Mouse (Mus musculus): ENCODE measurements around the gene Peak1. TPM values are rescaled to one million over a fixed set of nuclear protein-coding genes. Genes with fewer than 3 reads are reported as not detected.

Gene Peak1
- polyA plus RNA-seq, 1 experiment, result 6.3 TPM

DNA sequence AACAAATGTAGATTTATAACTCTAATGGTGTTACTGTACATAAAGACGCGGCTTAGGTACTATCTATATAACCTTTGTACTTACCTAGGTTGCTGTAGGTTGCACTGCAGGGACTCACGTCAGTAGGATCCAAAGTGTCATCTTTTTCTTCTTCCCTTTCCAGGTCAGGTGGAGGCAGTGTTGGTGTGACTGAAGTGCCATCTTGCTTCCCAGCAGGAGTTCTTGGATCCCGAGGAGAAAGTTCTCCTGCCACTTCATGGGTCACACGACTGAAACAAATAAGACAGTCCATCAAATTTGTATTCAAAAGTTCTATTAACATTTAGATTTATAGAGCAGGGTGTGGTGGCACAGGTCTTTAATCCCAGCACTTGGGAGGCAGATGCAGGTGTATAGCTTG lies 176.8 kb downstream of the Peak1 start:
- no peak for DNase-seq (ENCODE audit: low read depth)
- TF ChIP-seq POLR2A (IDR thresholded peaks at IDR 0.05; ENCODE audit: borderline replicate concordance, extremely low read depth, insufficient read depth, insufficient read length, poor library complexity, severe bottlenecking) (no peak), CTCF (IDR thresholded peaks at IDR 0.05; ENCODE audit: borderline replicate concordance, extremely low read depth, insufficient read depth, insufficient read length) (no peak)

DNA sequence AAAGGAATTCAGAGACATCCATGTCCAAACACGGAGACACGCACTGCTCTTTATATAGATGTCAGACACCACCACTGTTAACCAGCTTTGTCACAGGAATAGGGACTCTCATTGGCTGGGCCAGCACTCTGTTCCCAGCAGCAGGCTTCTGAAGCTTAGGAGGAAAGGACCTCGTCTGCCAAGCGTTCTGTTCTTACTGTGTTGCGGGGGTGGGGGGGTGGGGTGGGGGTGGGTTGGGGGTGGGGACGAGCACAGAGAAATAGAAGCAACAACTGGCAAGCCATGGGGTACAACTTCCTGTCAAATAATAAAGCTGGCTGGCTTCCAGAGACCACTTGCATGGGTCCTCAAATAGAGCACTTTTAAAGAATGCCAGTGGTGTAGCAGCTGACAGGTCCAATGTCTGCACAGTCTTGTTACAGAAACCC lies 182.0 kb downstream of the Peak1 start:
- peak; percentile 67 for DNase-seq (ENCODE audit: low read depth)
- no peak for TF ChIP-seq POLR2A (IDR thresholded peaks at IDR 0.05; ENCODE audit: borderline replicate concordance, extremely low read depth, insufficient read depth, insufficient read length, poor library complexity, severe bottlenecking)
- TF ChIP-seq CTCF (IDR thresholded peaks at IDR 0.05; ENCODE audit: borderline replicate concordance, extremely low read depth, insufficient read depth, insufficient read length), result no peak

DNA sequence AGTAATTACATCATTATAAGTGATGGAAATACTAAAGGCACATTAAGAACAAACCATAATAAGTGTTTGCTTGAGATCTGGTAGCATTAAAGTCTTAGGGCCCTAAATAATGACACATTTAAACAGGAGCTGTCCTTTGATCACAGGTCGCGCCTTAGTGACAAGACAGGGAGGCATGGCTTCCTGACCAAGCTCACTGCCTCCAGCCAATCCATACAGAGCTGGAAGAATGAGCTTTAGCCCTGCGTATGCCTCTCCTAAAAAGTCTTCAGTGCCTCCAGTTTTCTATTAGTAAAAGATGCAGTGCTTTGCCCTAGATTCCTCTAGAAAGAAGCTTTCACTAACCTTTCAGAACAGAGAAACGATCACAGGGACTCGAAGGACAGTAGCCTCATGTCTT lies 182.6 kb downstream of the Peak1 start:
- no peak for DNase-seq (ENCODE audit: low read depth)
- no peak for TF ChIP-seq POLR2A (IDR thresholded peaks at IDR 0.05; ENCODE audit: borderline replicate concordance, extremely low read depth, insufficient read depth, insufficient read length, poor library complexity, severe bottlenecking)
- TF ChIP-seq CTCF (IDR thresholded peaks at IDR 0.05; ENCODE audit: borderline replicate concordance, extremely low read depth, insufficient read depth, insufficient read length), result no peak

DNA sequence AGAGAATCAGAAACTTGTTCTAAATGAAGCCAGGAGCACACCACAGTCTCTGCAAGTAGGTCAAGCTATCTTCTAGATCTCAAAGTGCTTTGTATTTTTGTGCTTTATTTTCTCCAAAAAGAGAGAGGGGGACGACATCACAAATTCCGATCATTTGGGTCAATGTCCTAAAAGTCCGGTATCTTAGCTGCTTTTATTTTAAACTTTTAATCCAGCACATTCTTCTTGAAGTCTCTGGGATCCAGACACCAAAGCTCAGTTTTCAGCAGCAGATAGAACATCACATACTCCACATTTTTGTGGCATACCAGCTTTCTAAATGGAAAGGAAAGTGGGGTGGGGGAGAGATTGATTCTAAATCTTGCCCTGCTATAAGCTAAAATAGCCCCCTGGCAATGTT lies 183.3 kb downstream of the Peak1 start:
- no peak for TF ChIP-seq CTCF (IDR thresholded peaks at IDR 0.05; ENCODE audit: borderline replicate concordance, extremely low read depth, insufficient read depth, insufficient read length)
- TF ChIP-seq POLR2A (IDR thresholded peaks at IDR 0.05; ENCODE audit: borderline replicate concordance, extremely low read depth, insufficient read depth, insufficient read length, poor library complexity, severe bottlenecking), result no peak

DNA sequence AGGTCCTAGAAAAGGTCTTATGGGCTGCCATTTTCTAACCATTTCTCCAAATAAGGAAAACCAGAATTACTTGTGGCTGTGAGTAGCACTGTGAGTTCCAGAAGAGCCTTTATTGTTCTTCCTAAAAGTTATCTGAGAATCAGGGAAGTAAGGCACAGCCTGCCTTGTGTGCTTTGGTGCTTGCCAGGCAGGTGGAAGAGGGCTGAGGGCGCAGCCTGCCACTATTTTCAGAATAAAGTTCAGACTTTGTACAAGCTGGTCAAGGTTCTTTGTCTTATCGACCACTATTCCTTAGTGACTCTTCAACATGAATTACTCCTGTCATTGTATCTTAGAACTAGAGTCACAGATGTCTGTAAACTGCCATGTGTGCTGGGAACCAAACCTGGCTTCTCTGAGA lies 184.6 kb downstream of the Peak1 start:
- TF ChIP-seq CTCF (IDR thresholded peaks at IDR 0.05; ENCODE audit: borderline replicate concordance, extremely low read depth, insufficient read depth, insufficient read length), result no peak
- TF ChIP-seq POLR2A (IDR thresholded peaks at IDR 0.05; ENCODE audit: borderline replicate concordance, extremely low read depth, insufficient read depth, insufficient read length, poor library complexity, severe bottlenecking), result no peak
- DNase-seq (ENCODE audit: low read depth), result no peak

More for the DNA sequence above, 183.3 kb downstream of the Peak1 start:
- no peak for DNase-seq (ENCODE audit: low read depth)

DNA sequence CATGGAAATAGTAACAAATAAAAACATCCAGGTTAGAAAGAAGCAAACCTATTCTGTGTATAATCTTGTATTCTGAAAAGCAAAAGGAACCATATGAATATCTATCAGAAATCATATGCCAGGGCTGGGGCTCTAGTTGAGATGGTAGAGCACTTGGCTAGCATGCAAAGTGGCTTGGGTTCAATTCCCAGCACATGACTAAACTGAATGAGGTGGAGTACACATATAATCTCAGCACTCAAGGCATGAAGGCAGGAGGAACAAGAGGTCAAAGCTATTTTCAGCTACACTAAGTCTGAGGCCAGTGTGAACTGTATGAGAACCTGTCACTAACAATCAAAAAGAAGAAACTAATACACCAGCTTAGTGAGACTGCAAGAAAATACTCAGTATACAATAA lies 187.0 kb downstream of the Peak1 start:
- no peak for DNase-seq (ENCODE audit: low read depth)
- TF ChIP-seq POLR2A (IDR thresholded peaks at IDR 0.05; ENCODE audit: borderline replicate concordance, extremely low read depth, insufficient read depth, insufficient read length, poor library complexity, severe bottlenecking), result no peak
- TF ChIP-seq CTCF (IDR thresholded peaks at IDR 0.05; ENCODE audit: borderline replicate concordance, extremely low read depth, insufficient read depth, insufficient read length), result no peak

DNA sequence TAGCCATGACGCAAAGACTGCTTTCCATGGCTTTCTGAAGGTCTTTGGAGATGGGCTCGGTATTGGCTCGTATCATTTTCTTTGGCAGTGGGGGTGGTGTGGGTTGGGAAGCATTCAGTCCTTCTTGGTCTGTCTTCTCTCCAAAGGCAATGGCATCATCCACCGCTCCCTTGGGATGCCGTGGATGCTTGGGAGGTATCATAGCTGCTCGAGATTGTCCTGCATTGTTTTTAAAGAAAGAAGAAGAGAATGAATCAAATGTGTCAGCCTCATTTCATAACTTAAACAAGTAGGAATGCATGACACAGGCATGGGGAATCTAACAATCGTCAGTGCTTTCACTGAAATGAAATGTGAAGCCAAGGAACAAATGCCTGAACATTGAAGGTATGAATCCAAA lies 190.2 kb downstream of the Peak1 start:
- no peak for DNase-seq (ENCODE audit: low read depth)
- TF ChIP-seq CTCF (IDR thresholded peaks at IDR 0.05; ENCODE audit: borderline replicate concordance, extremely low read depth, insufficient read depth, insufficient read length), result no peak

DNA sequence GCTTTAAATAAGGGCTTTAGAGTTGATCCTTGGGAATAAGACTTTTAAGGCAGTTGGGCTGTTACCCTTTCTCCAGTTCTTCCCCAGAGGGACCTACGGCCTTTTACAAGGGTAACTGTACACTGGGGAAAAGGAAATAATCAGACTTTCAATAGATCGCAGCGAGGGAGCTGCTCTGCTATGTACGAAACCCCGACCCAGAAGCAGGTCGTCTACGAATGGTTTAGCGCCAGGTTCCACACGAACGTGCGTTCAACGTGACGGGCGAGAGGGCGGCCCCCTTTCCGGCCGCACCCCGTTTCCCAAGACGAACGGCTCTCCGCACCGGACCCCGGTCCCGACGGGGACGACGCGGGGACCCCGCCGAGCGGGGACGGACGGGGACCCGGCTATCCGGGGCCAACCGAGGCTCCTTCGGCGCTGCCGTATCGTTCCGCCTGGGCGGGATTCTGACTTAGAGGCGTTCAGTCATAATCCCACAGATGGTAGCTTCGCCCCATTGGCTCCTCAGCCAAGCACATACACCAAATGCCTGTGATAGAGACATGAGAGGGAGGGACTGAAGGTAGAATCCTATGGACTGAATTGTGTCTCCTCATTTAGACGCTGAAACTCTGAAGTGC lies 194.3 kb downstream of the Peak1 start:
- peak; percentile 25 for DNase-seq (ENCODE audit: low read depth)

DNA sequence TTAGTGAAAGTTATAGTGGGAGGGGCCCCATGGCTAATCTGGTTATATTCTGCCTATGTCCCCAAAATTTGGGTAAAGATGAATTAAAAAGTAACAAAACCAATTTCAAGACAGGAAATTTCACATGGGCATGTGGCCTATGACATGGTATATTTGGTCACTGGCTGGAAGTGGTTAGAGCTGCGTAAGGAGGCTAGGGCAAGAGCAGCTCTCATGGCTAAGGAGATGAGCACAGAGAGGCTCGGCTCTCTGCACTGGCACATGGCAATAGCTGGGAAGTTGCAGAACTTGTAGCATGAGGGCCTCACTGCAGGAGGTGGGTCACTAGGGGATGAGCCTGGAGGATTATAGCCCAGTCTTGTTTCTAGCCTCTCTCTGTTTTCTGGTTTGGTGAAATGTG lies 199.0 kb downstream of the Peak1 start:
- DNase-seq (ENCODE audit: low read depth), result no peak
- TF ChIP-seq POLR2A (IDR thresholded peaks at IDR 0.05; ENCODE audit: borderline replicate concordance, extremely low read depth, insufficient read depth, insufficient read length, poor library complexity, severe bottlenecking) (no peak), CTCF (IDR thresholded peaks at IDR 0.05; ENCODE audit: borderline replicate concordance, extremely low read depth, insufficient read depth, insufficient read length) (no peak)

DNA sequence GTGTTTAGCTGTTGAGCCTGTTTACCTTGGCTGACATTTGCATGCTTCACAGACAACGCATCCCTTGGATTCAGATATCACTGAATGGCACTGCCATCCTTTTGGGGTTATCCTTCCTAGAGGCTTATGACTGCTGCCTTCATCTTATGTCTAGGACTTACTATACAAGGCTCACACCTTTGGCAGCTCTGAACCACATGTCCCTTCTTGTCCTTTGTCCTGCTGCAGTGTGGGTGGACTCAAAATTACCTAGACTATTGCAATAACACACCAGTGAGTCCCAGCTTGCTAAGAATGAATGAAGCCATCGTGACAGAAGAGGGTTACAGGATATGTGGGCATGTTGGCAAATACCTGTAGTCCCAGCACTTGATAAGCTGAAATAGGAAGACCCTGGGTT lies 199.8 kb downstream of the Peak1 start:
- DNase-seq (ENCODE audit: low read depth), result no peak
- TF ChIP-seq POLR2A (IDR thresholded peaks at IDR 0.05; ENCODE audit: borderline replicate concordance, extremely low read depth, insufficient read depth, insufficient read length, poor library complexity, severe bottlenecking) (no peak), CTCF (IDR thresholded peaks at IDR 0.05; ENCODE audit: borderline replicate concordance, extremely low read depth, insufficient read depth, insufficient read length) (no peak)

DNA sequence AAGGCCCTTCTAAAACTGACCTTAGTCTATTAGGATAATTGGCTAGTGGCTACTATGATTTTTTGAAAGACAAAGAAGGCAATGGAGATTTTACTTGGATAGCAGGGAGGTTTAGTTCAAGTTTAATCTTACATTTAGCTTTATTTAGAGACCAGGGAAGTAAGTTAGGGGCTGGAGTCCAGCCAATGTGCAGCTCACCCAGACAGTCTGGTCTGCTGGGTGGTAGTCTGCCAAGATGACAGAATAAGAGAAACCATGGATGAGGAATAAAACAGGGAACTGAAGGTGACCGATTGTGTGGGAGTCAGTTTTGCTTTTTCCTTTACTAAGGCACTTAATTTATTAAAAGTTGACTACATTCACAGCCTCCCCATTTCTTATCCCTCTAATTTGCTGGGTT lies 200.5 kb downstream of the Peak1 start:
- DNase-seq (ENCODE audit: low read depth), result no peak
- TF ChIP-seq CTCF (IDR thresholded peaks at IDR 0.05; ENCODE audit: borderline replicate concordance, extremely low read depth, insufficient read depth, insufficient read length), result no peak
- TF ChIP-seq POLR2A (IDR thresholded peaks at IDR 0.05; ENCODE audit: borderline replicate concordance, extremely low read depth, insufficient read depth, insufficient read length, poor library complexity, severe bottlenecking), result no peak

DNA sequence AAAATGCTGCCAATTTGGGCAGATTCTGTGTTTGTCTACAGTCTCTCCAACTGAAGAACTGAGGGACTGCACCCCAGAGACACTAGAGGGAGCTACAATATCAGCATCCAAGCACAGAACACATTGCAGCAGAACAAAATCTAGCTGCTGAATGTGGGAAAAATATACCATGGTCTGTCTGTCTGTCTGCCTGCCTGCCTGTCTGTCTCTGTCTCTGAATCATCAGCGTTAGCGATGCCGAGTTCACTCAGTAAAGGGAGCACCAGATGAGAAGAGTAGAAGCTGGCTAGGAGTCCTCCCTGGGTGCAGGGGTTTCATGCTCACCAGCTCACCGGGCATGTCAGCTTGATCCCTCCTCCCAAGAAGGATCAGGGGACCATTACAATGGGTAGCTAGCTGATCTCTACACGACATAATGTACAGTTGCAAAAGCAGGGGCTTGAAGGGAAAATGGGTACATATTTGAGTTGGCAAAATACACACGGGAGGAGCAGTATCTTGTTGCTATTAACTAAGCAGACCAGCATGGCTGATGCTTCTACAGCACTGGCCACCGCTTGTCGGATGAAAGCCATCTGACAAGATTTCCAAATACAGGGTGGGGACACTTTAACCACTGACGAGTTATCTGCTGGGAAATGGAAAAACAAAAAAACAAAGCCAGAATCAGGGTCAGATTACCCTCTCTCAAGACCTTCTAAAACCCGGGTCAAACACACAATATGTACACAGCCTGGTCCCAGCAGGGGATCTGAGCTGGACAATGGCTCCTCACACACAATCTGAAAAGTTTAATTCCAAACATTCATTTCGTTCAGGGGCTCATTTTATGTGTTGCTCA lies 204.2 kb downstream of the Peak1 start:
- DNase-seq (ENCODE audit: low read depth), result peak; percentile 88
- TF ChIP-seq POLR2A (IDR thresholded peaks at IDR 0.05; ENCODE audit: borderline replicate concordance, extremely low read depth, insufficient read depth, insufficient read length, poor library complexity, severe bottlenecking) (no peak), CTCF (IDR thresholded peaks at IDR 0.05; ENCODE audit: borderline replicate concordance, extremely low read depth, insufficient read depth, insufficient read length) (peak; percentile 80; the same call in 1 of the 2 replicates)

Measured in brain, embryonic 14.5 days (tissue).